Comparison of ENCODE assay signal across 8 mouse cellular contexts in genomic region chr9:122865697-122866166, GRCm38 (mm10). TPM values are rescaled to one million over a fixed set of nuclear protein-coding genes. Genes with fewer than 3 reads are reported as not detected.
DNase-seq lines count a peak whose midpoint lies in the region; ATAC-seq lines count a peak whose summit lies in the region.

TSS of gene Zfp445 (minus strand) at chr9:122866006.

- intact Hi-C loops in left cerebral cortex, postnatal 14 days (cut with DNase I) = loop anchor here (5.0 kb wide), 1 partner anchor 57 kb away; the partner anchor contains the start of gene Zfp105

- H3K27ac ChIP-seq in intestine, embryonic 14.5 days (ENCODE audit: low read depth) = peak within 1 kb of the TSS; percentile 77

- H3K9ac ChIP-seq in intestine, embryonic 14.5 days (ENCODE audit: low read length) = peak within 1 kb of the TSS; percentile 89

- H3K9me3 ChIP-seq in intestine, embryonic 14.5 days (ENCODE audit: control insufficient read depth, low read length) = peaks cover 13% of the 10 kb centered on the region; the same call in 1 of the 2 replicates

- peaks cover 17% of the 10 kb centered on the region for H3K36me3 ChIP-seq in intestine, embryonic 14.5 days (ENCODE audit: control insufficient read depth, insufficient read depth, low read length)

- H3K4me3 ChIP-seq in intestine, embryonic 14.5 days (ENCODE audit: low read depth, low read length) = peak within 1 kb of the TSS; percentile 88

- ATAC-seq in intestine, embryonic 14.5 days (replicated peaks; ENCODE audit: low FRiP score, low TSS enrichment, low read depth) = peak; percentile 94

- peak within 1 kb of the TSS; percentile 79 for H3K4me2 ChIP-seq in intestine, embryonic 14.5 days (ENCODE audit: low read length)

- H3K27me3 ChIP-seq in intestine, embryonic 14.5 days (replicated peaks; ENCODE audit: control insufficient read depth, insufficient read depth, low read length) = no peaks in the 10 kb centered on the region

- DNase-seq in adrenal gland, adult 18-20 months (ENCODE audit: low spot score in 2 of 2) = peak; percentile 70 to 72
- DNase-seq in embryo, embryonic 11 days = peak; percentile 95
- peak; percentile 78 for DNase-seq in gastrocnemius, postnatal 25 days
- DNase-seq in intestine, embryonic 14.5 days (ENCODE audit: low spot score) = peak; percentile 94
- peak; percentile 78 to 81 for DNase-seq in left cerebral cortex, postnatal 14 days (ENCODE audit: low spot score in 2 of 2)
- peak; percentile 89 for DNase-seq in mesoderm, embryonic 11.5 days (ENCODE audit: low read depth, low spot score)
- peak; percentile 64 to 71 for DNase-seq in right cerebral cortex, postnatal 36 days (ENCODE audit: low spot score in 2 of 2)
- DNase-seq in yolk sac, embryonic 10.5 days (ENCODE audit: low spot score) = peak; percentile 89

- under 1% methylated on average over 34 of the region's 34 CpGs for WGBS in intestine, embryonic 14.5 days

- H3K4me1 ChIP-seq in intestine, embryonic 14.5 days (replicated peaks; ENCODE audit: control insufficient read depth, insufficient read depth, low read length) = peaks cover 13% of the 10 kb centered on the region

RNA-seq across cellular contexts. Expression of gene Zfp445, which starts in this region (rescaled TPM):
- total RNA-seq in adrenal gland, adult 18-20 months (2021) = 100 to 1,000 TPM in 1 of 2 experiments, 10 to 100 TPM in 1; 83.7 to 121 TPM
- total RNA-seq in gastrocnemius, postnatal 25 days (2021) = 10 to 100 TPM; 31.3 to 34.4 TPM
- polyA plus RNA-seq in intestine, embryonic 14.5 days (2014; fragmentation: Nextera tagmentation; extraction: Ambion mirVana) = 56.0 and 56.9 TPM in 2 replicates
- total RNA-seq in left cerebral cortex, postnatal 14 days (2021) = 100 to 1,000 TPM; 150 to 160 TPM

Comparison
In these comparisons a context has a peak if more than half of its experiments do, and no peak if none do; other contexts are left out.
1. Peak in every context shown above with its lines: DNase-seq, ATAC-seq, H3K4me3 ChIP-seq and H3K27ac ChIP-seq.